In genomic region chr16:93429324-93429781, GRCm38 (mm10) we compare ENCODE assay signal across 19 mouse cellular contexts.
DNase-seq lines count a peak whose midpoint lies in the region; ATAC-seq lines count a peak whose summit lies in the region.
"Had no signal": no experiment of that assay in that cellular context is flagged by ENCODE, and none has a peak within 500 bp of the region (broad histone marks: within the 10 kb centered on the region; RNA-seq: fewer than 3 reads in every experiment).

No protein-coding gene starts in this region.

- no peak for ATAC-seq in inflammation-experienced regulatory T-cells, adult 6 months
- ATAC-seq: activated CD4-positive, CD25-positive, alpha-beta regulatory T cell, adult 4 months; forebrain, embryonic 16.5 days; hindbrain, embryonic 16.5 days had no signal

- peak; percentile 12 for DNase-seq in layer of hippocampus, adult 11-12 months (ENCODE audit: low spot score)
- DNase-seq in layer of hippocampus, adult 9-10 months (ENCODE audit: low spot score), result no peak
- peak; percentile 16 for DNase-seq in A20 (ENCODE audit: low read depth, low spot score)
- DNase-seq in adipocyte (ENCODE audit: low spot score), result peak; percentile 28
- DNase-seq in lung, postnatal 14 days, result peak; percentile 40
- DNase-seq in adrenal gland, postnatal 25 days, result no peak
- DNase-seq in MN1 (ENCODE audit: low spot score), result no peak
- DNase-seq: cerebellum, adult 11 months; cerebellum, postnatal 25 days; gastrocnemius, postnatal 14 days; heart, postnatal 36 days; kidney, adult 2 months; right cerebral cortex, adult 18-20 months; spleen, adult 18-20 months; thymus, postnatal 25 days had no signal

Comparison
In these comparisons a context has a peak if more than half of its experiments do, and no peak if none do; other contexts are left out.
1. DNase-seq: peak in layer of hippocampus, adult 11-12 months (single experiment), A20 (single experiment), adipocyte (single experiment) and lung, postnatal 14 days (single experiment); none in layer of hippocampus, adult 9-10 months (single experiment), adrenal gland, postnatal 25 days (single experiment) and MN1 (single experiment).